Mouse (Mus musculus) heart, postnatal 0 days (tissue): ENCODE measurements around the gene Ptprz1. TPM values are rescaled to one million over a fixed set of nuclear protein-coding genes. Genes with fewer than 3 reads are reported as not detected.

Source experiments
- ATAC-seq: fragments of 200-750 bp; cut with Nextera tagmentation; 2 replicates; pipeline ENCODE4 v1.8.0; 2017; ENCODE audit warnings: low read depth, moderate number of reproducible peaks, moderate library complexity; ENCODE audit not compliant: insufficient read depth
- DNase-seq: peaks from one replicate; pipeline ENCODE4 v3.0.0-alpha.2; 2016; ENCODE audit warnings: low spot score
- H3K27ac ChIP-seq: fragments of 300-500 bp; sonication (generic); 2 replicates; pipeline ENCODE4 v1.5.1; 2014; ENCODE audit warnings: low read depth, mild to moderate bottlenecking
- H3K27me3 ChIP-seq: fragments of 300-500 bp; sonication (generic); 2 replicates; pipeline ENCODE4 v1.6.1; 2014; ENCODE audit warnings: low read length, mixed read lengths; ENCODE audit not compliant: control insufficient read depth, insufficient read depth
- H3K36me3 ChIP-seq: fragments of 300-500 bp; sonication (generic); replicated peaks from 2 replicates; pipeline ENCODE4 v1.6.1; 2014; ENCODE audit warnings: low read length, mixed read lengths; ENCODE audit not compliant: control insufficient read depth, insufficient read depth
- H3K4me1 ChIP-seq: fragments of 300-500 bp; sonication (generic); 2 replicates; pipeline ENCODE4 v1.6.1; 2014; ENCODE audit warnings: antibody characterized with exemption; ENCODE audit not compliant: control insufficient read depth, insufficient read depth
- H3K4me2 ChIP-seq: fragments of 300-500 bp; sonication (generic); 2 replicates; pipeline ENCODE4 v1.6.1; 2014; ENCODE audit warnings: low read depth, mild to moderate bottlenecking, low read length, moderate library complexity
- H3K4me3 ChIP-seq: fragments of 300-500 bp; sonication (generic); 2 replicates; pipeline ENCODE4 v1.5.1; 2014; ENCODE audit warnings: low read depth, low read length
- H3K9ac ChIP-seq: fragments of 300-500 bp; sonication (generic); replicated peaks from 2 replicates; pipeline ENCODE4 v1.6.1; 2014; ENCODE audit warnings: low read depth, low read length, mixed read lengths
- H3K9me3 ChIP-seq: fragments of 300-500 bp; sonication (generic); replicated peaks from 2 replicates; pipeline ENCODE4 v1.6.1; 2016; ENCODE audit warnings: low read length; ENCODE audit not compliant: control insufficient read depth
- CTCF ChIP-seq: IDR thresholded peaks from 2 replicates; pipeline ENCODE4 v1.5.1; 2016; ENCODE audit warnings: antibody characterized with exemption, control low read depth, low read depth
- EP300 ChIP-seq: IDR thresholded peaks from 2 replicates; pipeline ENCODE4 v1.6.1; 2016; ENCODE audit warnings: antibody characterized with exemption, low read depth
- WGBS: fragments of 180-500 bp; shearing (Covaris S2); extraction: QIAGEN DNeasy Blood & Tissue Kit; methylation state at CpG from one replicate; pipeline ENCODE4 v1.1.7; 2014; 5-methylcytosine and 5-hydroxymethylcytosine counted together
- polyA plus RNA-seq: library from polyadenylated mRNA; unstranded; fragments of >200 nt; fragmentation: Nextera tagmentation; extraction: Ambion mirVana; gene quantifications from 2 replicates; pipeline ENCODE4 v1.2.1, GENCODE M21; 2015
- total RNA-seq: library from RNA; depleted of rRNA; stranded (reverse); fragments of >200 nt; gene quantifications from 2 replicates; pipeline ENCODE4 v1.2.3, GENCODE M21; 2014; ENCODE audit warnings: low replicate concordance

The Ptprz1 gene
- total and polyA plus RNA-seq, 2 experiments from 2014 or later = 0.55 to 1.8 TPM

GRCm38 (mm10) chr6:23014988-23015613 is 139.8 kb downstream of the Ptprz1 start:
- ATAC-seq = no peak

GRCm38 (mm10) chr6:23028251-23028650 is 152.9 kb downstream of the Ptprz1 start:
- Histone ChIP-seq H3K4me3 (no peak overlapping the region), H3K4me1 (no peaks in the 10 kb centered on the region), H3K27me3 (no peaks in the 10 kb centered on the region), H3K9me3 (no peaks in the 10 kb centered on the region), H3K4me2 (no peak overlapping the region), H3K27ac (no peak overlapping the region), H3K9ac (no peak overlapping the region), H3K36me3 (no peaks in the 10 kb centered on the region)
- ATAC-seq (no peak), DNase-seq (no peak)
- TF ChIP-seq EP300 (no peak), CTCF (no peak)
- WGBS = 17% methylated on average over 1 of the region's 1 CpGs

More at GRCm38 (mm10) chr6:23014988-23015613, 139.8 kb downstream of the Ptprz1 start:
- H3K4me2 ChIP-seq = no peak overlapping the region
- H3K27me3 ChIP-seq = no peaks in the 10 kb centered on the region
- no peak overlapping the region for H3K9ac ChIP-seq
- H3K4me3 ChIP-seq = no peak overlapping the region
- H3K9me3 ChIP-seq = no peaks in the 10 kb centered on the region
- no peak overlapping the region for H3K27ac ChIP-seq
- no peak for TF ChIP-seq EP300
- no peak for TF ChIP-seq CTCF
- H3K36me3 ChIP-seq = no peaks in the 10 kb centered on the region
- no peak for DNase-seq
- WGBS = 75% methylated on average over 4 of the region's 4 CpGs
- no peaks in the 10 kb centered on the region for H3K4me1 ChIP-seq

GRCm38 (mm10) chr6:23048836-23049235 is 173.5 kb downstream of the Ptprz1 start:
- DNase-seq (no peak), ATAC-seq (no peak)
- H3K4me3 ChIP-seq = no peak overlapping the region
- no peak overlapping the region for H3K4me2 ChIP-seq
- no peak overlapping the region for H3K9ac ChIP-seq
- H3K27ac ChIP-seq = no peak overlapping the region
- WGBS = 80% methylated on average over 4 of the region's 4 CpGs
- 0 out of 2 replicates have a peak, but pooled peaks cover 3% of the 10 kb centered on the region for H3K9me3 ChIP-seq
- H3K27me3 ChIP-seq = no peaks in the 10 kb centered on the region
- H3K4me1 ChIP-seq = no peaks in the 10 kb centered on the region
- TF ChIP-seq CTCF = no peak
- no peak for TF ChIP-seq EP300
- H3K36me3 ChIP-seq = no peaks in the 10 kb centered on the region

- no peak for TF ChIP-seq CTCF
- TF ChIP-seq EP300 = no peak
- H3K9me3 ChIP-seq = 0 out of 2 replicates have a peak, but pooled peaks cover 3% of the 10 kb centered on the region
- H3K9ac ChIP-seq = no peak overlapping the region
- WGBS = 86% methylated on average over 5 of the region's 5 CpGs
- no peaks in the 10 kb centered on the region for H3K4me1 ChIP-seq
- H3K4me2 ChIP-seq = no peak overlapping the region
- no peaks in the 10 kb centered on the region for H3K36me3 ChIP-seq
- H3K27ac ChIP-seq = no peak overlapping the region
- DNase-seq (no peak), ATAC-seq (no peak)
- no peaks in the 10 kb centered on the region for H3K27me3 ChIP-seq
- H3K4me3 ChIP-seq = no peak overlapping the region
Measured at GRCm38 (mm10) chr6:23055734-23056133, 180.4 kb downstream of the Ptprz1 start.

- no peak overlapping the region for H3K27ac ChIP-seq
- H3K4me2 ChIP-seq = no peak overlapping the region
- H3K4me1 ChIP-seq = no peaks in the 10 kb centered on the region
- H3K27me3 ChIP-seq = no peaks in the 10 kb centered on the region
- TF ChIP-seq EP300 (no peak), CTCF (no peak)
- WGBS = 87% methylated on average over 2 of the region's 2 CpGs
- ATAC-seq (no peak), DNase-seq (no peak)
- no peak overlapping the region for H3K4me3 ChIP-seq
- H3K9ac ChIP-seq = no peak overlapping the region
- no peaks in the 10 kb centered on the region for H3K36me3 ChIP-seq
- no peaks in the 10 kb centered on the region for H3K9me3 ChIP-seq
Measured at GRCm38 (mm10) chr6:23076060-23076459, 200.8 kb downstream of the Ptprz1 start.

- no peak overlapping the region for H3K27ac ChIP-seq
- H3K9me3 ChIP-seq = no peaks in the 10 kb centered on the region
- TF ChIP-seq CTCF (no peak), EP300 (no peak)
- H3K4me1 ChIP-seq = no peaks in the 10 kb centered on the region
- no peaks in the 10 kb centered on the region for H3K27me3 ChIP-seq
- DNase-seq (no peak), ATAC-seq (no peak)
- H3K9ac ChIP-seq = no peak overlapping the region
- no peak overlapping the region for H3K4me2 ChIP-seq
- no peaks in the 10 kb centered on the region for H3K36me3 ChIP-seq
- 77% methylated on average over 2 of the region's 2 CpGs for WGBS
- no peak overlapping the region for H3K4me3 ChIP-seq
Measured at GRCm38 (mm10) chr6:23078273-23078672, 203.0 kb downstream of the Ptprz1 start.
